Mouse (Mus musculus) urinary bladder, adult 2 months (tissue): ENCODE data around the gene Morn4. TPM values are rescaled to one million over a fixed set of nuclear protein-coding genes. Genes with fewer than 3 reads are reported as not detected.

Experiments
- DNase-seq: peaks from one replicate; pipeline ENCODE4 v3.0.0; 2022; ENCODE audit warnings: low spot score
- polyA plus RNA-seq: library from polyadenylated mRNA; depleted of rRNA; stranded (reverse); fragments of >200 nt; gene quantifications from 2 replicates; pipeline ENCODE4 v1.2.3, GENCODE M21; 2012; rRNA removed

Gene Morn4
- polyA plus RNA-seq = 7.4 and 8.7 TPM in 2 replicates

GRCm38 (mm10) chr19:42086166-42086565 is at the start of gene Morn4:
Gene Morn4 (minus strand): TSS chr19:42086357.
- peak; percentile 44 for DNase-seq

GRCm38 (mm10) chr19:42135070-42135469 is 48.9 kb upstream of the Morn4 start:
- DNase-seq = no peak

GRCm38 (mm10) chr19:42131101-42131500 is 44.9 kb upstream of the Morn4 start:
- DNase-seq = no peak

GRCm38 (mm10) chr19:42130294-42130606 is 44.1 kb upstream of the Morn4 start:
- DNase-seq = no peak

GRCm38 (mm10) chr19:42129509-42130293 is 43.5 kb upstream of the Morn4 start:
- DNase-seq = no peak

GRCm38 (mm10) chr19:42128787-42129508 is 42.8 kb upstream of the Morn4 start, which contains the start of gene Avpi1:
Gene Avpi1 (minus strand): TSS chr19:42129059.
- DNase-seq = peak; percentile 96

- DNase-seq = no peak
These were observed 42.0 kb upstream of the Morn4 start for GRCm38 (mm10) chr19:42128052-42128740.

- no peak for DNase-seq
These were observed 40.9 kb upstream of the Morn4 start for GRCm38 (mm10) chr19:42127024-42127423.

GRCm38 (mm10) chr19:42126219-42126605 is 40.1 kb upstream of the Morn4 start:
- no peak for DNase-seq

GRCm38 (mm10) chr19:42125501-42126218 is 39.5 kb upstream of the Morn4 start:
- no peak for DNase-seq

- no peak for DNase-seq
These were observed 38.5 kb upstream of the Morn4 start for GRCm38 (mm10) chr19:42124684-42125083.

- peak; percentile 19 for DNase-seq
These were observed 34.3 kb upstream of the Morn4 start for GRCm38 (mm10) chr19:42120451-42120850.

GRCm38 (mm10) chr19:42118596-42118995 is 32.4 kb upstream of the Morn4 start:
- DNase-seq = no peak

GRCm38 (mm10) chr19:42118142-42118541 is 32.0 kb upstream of the Morn4 start:
- DNase-seq = no peak

GRCm38 (mm10) chr19:42115783-42116335 is 29.7 kb upstream of the Morn4 start:
- no peak for DNase-seq

- DNase-seq = no peak
These were observed 18.5 kb upstream of the Morn4 start for GRCm38 (mm10) chr19:42104681-42105080.

- no peak for DNase-seq
These were observed 13.2 kb upstream of the Morn4 start for GRCm38 (mm10) chr19:42099406-42099805.

GRCm38 (mm10) chr19:42090637-42091141 is 4.5 kb upstream of the Morn4 start:
- no peak for DNase-seq

GRCm38 (mm10) chr19:42089748-42090595 is 3.8 kb upstream of the Morn4 start, which contains the start of gene Pi4k2a:
Gene Pi4k2a (plus strand): TSS chr19:42090470.
- peak; percentile 91 for DNase-seq

- no peak for DNase-seq
These were observed 3.1 kb upstream of the Morn4 start for GRCm38 (mm10) chr19:42089103-42089747.
